Mouse (Mus musculus): ENCODE data around the gene Nfix. TPM values are rescaled to one million over a fixed set of nuclear protein-coding genes. Genes with fewer than 3 reads are reported as not detected.
A peak's percentile ranks its signal among the peaks of the same experiment; 100 is the strongest.

Nfix gene
- polyA plus RNA-seq, 1 experiment = 65.7 TPM

- Histone ChIP-seq H3K27me3 (ENCODE audit: control insufficient read depth, insufficient read depth, insufficient read length) (no peaks in the 10 kb centered on the region), H3K79me2 (ENCODE audit: control insufficient read depth, insufficient read depth) (peaks cover 21% of the 10 kb centered on the region), H3K4me3 (peak overlapping the region; percentile 99), H3K4me2 (ENCODE audit: low read depth) (peak overlapping the region; percentile 86), H3ac (ENCODE audit: control insufficient read depth, insufficient read length) (peak overlapping the region; percentile 22), H3K36me3 (ENCODE audit: control insufficient read depth, insufficient read depth) (no peaks in the 10 kb centered on the region)
- no peak for TF ChIP-seq CEBPB (IDR thresholded peaks at IDR 0.05; ENCODE audit: insufficient read depth, poor library complexity, severe bottlenecking)
- no peak for TF ChIP-seq MAX (IDR thresholded peaks at IDR 0.05; ENCODE audit: low read depth)
- TF ChIP-seq REST (IDR thresholded peaks at IDR 0.05; ENCODE audit: insufficient read depth, insufficient read length) = no peak
- TF ChIP-seq E2F4 (IDR thresholded peaks at IDR 0.05; ENCODE audit: insufficient read depth) = peak; percentile 38
- peak; percentile 44 for TF ChIP-seq SRF (IDR thresholded peaks at IDR 0.05; ENCODE audit: control insufficient read depth, insufficient read length, low read depth)
- peak; percentile 51 for TF ChIP-seq POLR2A (IDR thresholded peaks at IDR 0.05; ENCODE audit: insufficient read length, low read depth)
- TF ChIP-seq POLR2AphosphoS2 (IDR thresholded peaks at IDR 0.05; ENCODE audit: insufficient read length, low read depth) = no peak
- TF ChIP-seq MYOD1 (IDR thresholded peaks at IDR 0.05; ENCODE audit: control insufficient read depth in 1 of 3, insufficient read length in 2 of 3, low read depth in 2 of 3) = no peak
- TF ChIP-seq MYOG (IDR thresholded peaks at IDR 0.05; ENCODE audit: control insufficient read depth in 1 of 3, insufficient read depth in 1 of 3, insufficient read length in 2 of 3, low read depth in 2 of 3) = no peak
- TF ChIP-seq USF1 (IDR thresholded peaks at IDR 0.05; ENCODE audit: low read depth) = no peak
- no peak for TF ChIP-seq TCF12 (IDR thresholded peaks at IDR 0.05; ENCODE audit: insufficient read depth, poor library complexity, severe bottlenecking)
- no peak for TF ChIP-seq TCF3 (IDR thresholded peaks at IDR 0.05; ENCODE audit: insufficient read length, low read depth)
These were observed 135.4 kb downstream of the Nfix start for GRCm38 (mm10) chr8:84664566-84665384.

GRCm38 (mm10) chr8:84663483-84664327, 136.4 kb downstream of the Nfix start:
- Histone ChIP-seq H3K36me3 (ENCODE audit: control insufficient read depth, insufficient read depth) (no peaks in the 10 kb centered on the region), H3K27me3 (ENCODE audit: control insufficient read depth, insufficient read depth, insufficient read length) (no peaks in the 10 kb centered on the region), H3K4me3 (peak overlapping the region; percentile 99), H3K4me2 (ENCODE audit: low read depth) (peak overlapping the region; percentile 92), H3K79me2 (ENCODE audit: control insufficient read depth, insufficient read depth) (peaks cover 21% of the 10 kb centered on the region), H3ac (ENCODE audit: control insufficient read depth, insufficient read length) (peak overlapping the region; percentile 22)
- TF ChIP-seq TCF12 (IDR thresholded peaks at IDR 0.05; ENCODE audit: insufficient read depth, poor library complexity, severe bottlenecking) = no peak
- peak; percentile 84 for TF ChIP-seq E2F4 (IDR thresholded peaks at IDR 0.05; ENCODE audit: insufficient read depth)
- peak; percentile 100 for TF ChIP-seq SRF (IDR thresholded peaks at IDR 0.05; ENCODE audit: control insufficient read depth, insufficient read length, low read depth)
- TF ChIP-seq USF1 (IDR thresholded peaks at IDR 0.05; ENCODE audit: low read depth) = no peak
- no peak for TF ChIP-seq MYOD1 (IDR thresholded peaks at IDR 0.05; ENCODE audit: control insufficient read depth in 1 of 3, insufficient read length in 2 of 3, low read depth in 2 of 3)
- no peak for TF ChIP-seq CEBPB (IDR thresholded peaks at IDR 0.05; ENCODE audit: insufficient read depth, poor library complexity, severe bottlenecking)
- no peak for TF ChIP-seq TCF3 (IDR thresholded peaks at IDR 0.05; ENCODE audit: insufficient read length, low read depth)
- TF ChIP-seq MYOG (IDR thresholded peaks at IDR 0.05; ENCODE audit: control insufficient read depth in 1 of 3, insufficient read depth in 1 of 3, insufficient read length in 2 of 3, low read depth in 2 of 3) = no peak
- TF ChIP-seq POLR2AphosphoS2 (IDR thresholded peaks at IDR 0.05; ENCODE audit: insufficient read length, low read depth) = peak; percentile 95
- peak; percentile 96 for TF ChIP-seq POLR2A (IDR thresholded peaks at IDR 0.05; ENCODE audit: insufficient read length, low read depth)
- no peak for TF ChIP-seq REST (IDR thresholded peaks at IDR 0.05; ENCODE audit: insufficient read depth, insufficient read length)
- TF ChIP-seq MAX (IDR thresholded peaks at IDR 0.05; ENCODE audit: low read depth) = no peak

- Histone ChIP-seq H3K36me3 (ENCODE audit: control insufficient read depth, insufficient read depth) (no peaks in the 10 kb centered on the region), H3K27me3 (ENCODE audit: control insufficient read depth, insufficient read depth, insufficient read length) (no peaks in the 10 kb centered on the region), H3K79me2 (ENCODE audit: control insufficient read depth, insufficient read depth) (peaks cover 21% of the 10 kb centered on the region), H3ac (ENCODE audit: control insufficient read depth, insufficient read length) (peak within 1 kb of the TSS; percentile 77), H3K4me2 (ENCODE audit: low read depth) (peak within 1 kb of the TSS; percentile 92), H3K4me3 (peak within 1 kb of the TSS; percentile 99)
- no peak for TF ChIP-seq CEBPB (IDR thresholded peaks at IDR 0.05; ENCODE audit: insufficient read depth, poor library complexity, severe bottlenecking)
- TF ChIP-seq MYOG (IDR thresholded peaks at IDR 0.05; ENCODE audit: control insufficient read depth in 1 of 3, insufficient read depth in 1 of 3, insufficient read length in 2 of 3, low read depth in 2 of 3) = no peak
- TF ChIP-seq POLR2AphosphoS2 (IDR thresholded peaks at IDR 0.05; ENCODE audit: insufficient read length, low read depth) = peak; percentile 99
- TF ChIP-seq POLR2A (IDR thresholded peaks at IDR 0.05; ENCODE audit: insufficient read length, low read depth) = peak; percentile 95
- TF ChIP-seq MYOD1 (IDR thresholded peaks at IDR 0.05; ENCODE audit: control insufficient read depth in 1 of 3, insufficient read length in 2 of 3, low read depth in 2 of 3) = peak in 1 of 3 experiments; percentile 31
- TF ChIP-seq SRF (IDR thresholded peaks at IDR 0.05; ENCODE audit: control insufficient read depth, insufficient read length, low read depth) = peak; percentile 53
- no peak for TF ChIP-seq USF1 (IDR thresholded peaks at IDR 0.05; ENCODE audit: low read depth)
- TF ChIP-seq TCF3 (IDR thresholded peaks at IDR 0.05; ENCODE audit: insufficient read length, low read depth) = peak; percentile 32
- peak; percentile 32 for TF ChIP-seq REST (IDR thresholded peaks at IDR 0.05; ENCODE audit: insufficient read depth, insufficient read length)
These were observed 137.5 kb downstream of the Nfix start, which contains the start of gene Ier2 for GRCm38 (mm10) chr8:84662581-84663065. Ier2 (minus strand) TSS chr8:84662852.

DNA sequence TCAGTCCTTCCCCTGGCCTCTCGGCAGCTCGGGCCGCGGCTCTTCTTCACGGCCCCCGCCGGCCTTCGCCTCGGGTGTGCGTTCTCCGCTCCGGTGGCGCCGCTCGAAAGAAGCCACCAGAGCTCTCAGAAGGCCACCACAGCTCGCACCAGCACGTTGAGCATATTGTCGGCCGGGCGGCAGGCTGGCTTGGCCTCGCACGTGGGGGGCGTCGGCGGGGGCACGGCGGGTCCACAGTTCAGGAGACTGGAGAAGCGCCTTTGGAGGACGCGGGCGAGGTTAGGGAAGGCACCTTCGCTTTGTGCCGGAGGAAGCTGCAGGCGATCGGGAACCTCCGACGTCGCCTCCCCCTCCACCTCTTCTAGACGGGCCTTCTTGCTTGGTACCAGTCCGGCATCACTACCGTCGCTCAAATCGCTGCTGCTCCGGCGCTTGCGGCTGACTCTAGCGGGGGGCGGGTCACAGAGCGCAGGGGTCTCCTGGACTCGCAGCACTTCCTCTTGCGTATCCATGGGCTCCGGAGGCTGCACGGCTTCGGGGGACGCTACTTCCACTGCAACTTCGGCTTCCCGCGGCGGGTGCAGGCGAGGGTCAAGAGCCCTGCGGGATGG, 138.1 kb downstream of the Nfix start:
- Histone ChIP-seq H3K4me3 (peak overlapping the region; percentile 99), H3K36me3 (ENCODE audit: control insufficient read depth, insufficient read depth) (no peaks in the 10 kb centered on the region), H3K4me2 (ENCODE audit: low read depth) (peak overlapping the region; percentile 37), H3K27me3 (ENCODE audit: control insufficient read depth, insufficient read depth, insufficient read length) (no peaks in the 10 kb centered on the region), H3K79me2 (ENCODE audit: control insufficient read depth, insufficient read depth) (peaks cover 21% of the 10 kb centered on the region), H3ac (ENCODE audit: control insufficient read depth, insufficient read length) (peak overlapping the region; percentile 77)
- TF ChIP-seq E2F4 (IDR thresholded peaks at IDR 0.05; ENCODE audit: insufficient read depth) (no peak), POLR2AphosphoS2 (IDR thresholded peaks at IDR 0.05; ENCODE audit: insufficient read length, low read depth) (peak; percentile 50), TCF3 (IDR thresholded peaks at IDR 0.05; ENCODE audit: insufficient read length, low read depth) (no peak), POLR2A (IDR thresholded peaks at IDR 0.05; ENCODE audit: insufficient read length, low read depth) (peak; percentile 61)

Measured in myocyte (in vitro differentiated cells).